Mouse (Mus musculus): ENCODE measurements at regions not wholly inside any gene's neighbourhood (a gene's known extent, or its start where the extent isn't known, plus 50 kb on each side); places are given as distances from the start of the nearest gene placed in this dataset.

DNA sequence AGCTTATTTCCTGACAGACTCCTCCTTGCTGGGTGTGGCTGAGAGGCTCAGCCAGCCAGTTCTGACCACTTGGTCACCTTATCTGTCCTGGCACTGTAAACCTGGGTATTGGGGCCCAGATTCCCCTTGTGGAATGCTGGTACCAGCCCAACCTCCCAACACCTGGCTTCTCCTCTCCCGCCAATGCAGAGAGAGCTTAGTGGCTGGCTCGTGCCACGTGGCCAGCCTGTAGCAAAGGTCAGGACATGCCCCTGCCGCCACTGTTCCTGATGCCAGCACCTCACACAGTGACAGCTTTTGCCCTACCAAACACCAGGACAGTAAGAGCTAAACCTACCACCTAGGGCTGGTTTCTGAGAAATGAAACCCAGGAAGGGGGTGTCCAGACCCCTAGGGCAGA is 66.8 kb upstream of the Wnt4 start:
- Histone ChIP-seq H3K4me2 (ENCODE audit: insufficient read depth, low read depth, poor library complexity, severe bottlenecking) (no peak overlapping the region), H3K27ac (ENCODE audit: insufficient read depth, low read depth) (no peak overlapping the region), H3K36me3 (replicated peaks in 1 of 2; ENCODE audit: control insufficient read depth in 1 of 2, insufficient read depth in 1 of 2, low read length in 1 of 2) (no peaks in the 10 kb centered on the region), H3K9ac (ENCODE audit: insufficient read depth, low read depth) (no peak overlapping the region), H3K9me3 (replicated peaks; ENCODE audit: low read length) (no peaks in the 10 kb centered on the region), H3K4me3 (replicated peaks in 1 of 3; ENCODE audit: low read depth in 2 of 3, low read length in 2 of 3, poor library complexity in 1 of 3) (no peak overlapping the region), H3K4me1 (ENCODE audit: control insufficient read depth in 1 of 2, insufficient read depth in 2 of 2) (peaks cover 0 to 11% of the 10 kb centered on the region in 2 experiments; a peak in 2 of 4 replicates), H3K79me2 (replicated peaks; ENCODE audit: control insufficient read depth, extremely low read depth, insufficient read depth, poor library complexity, severe bottlenecking) (no peaks in the 10 kb centered on the region), H3K27me3 (replicated peaks) (peaks cover 93% of the 10 kb centered on the region)
- TF ChIP-seq IRF4 (IDR thresholded peaks at IDR 0.05; ENCODE audit: low read depth, low read length) (no peak), CTCF (conservative IDR thresholded peaks at IDR 0.05 in 1 of 2, IDR thresholded peaks at IDR 0.05 in 1 of 2; ENCODE audit: low read depth in 2 of 2, low read length in 2 of 2) (no peak), MAFK (IDR thresholded peaks at IDR 0.05; ENCODE audit: insufficient replicate concordance, low read length) (no peak), ELF1 (IDR thresholded peaks at IDR 0.05; ENCODE audit: low read depth, low read length) (no peak), E2F4 (IDR thresholded peaks at IDR 0.05; ENCODE audit: insufficient replicate concordance, low read depth, low read length) (no peak), MAX (IDR thresholded peaks at IDR 0.05; ENCODE audit: low read length) (no peak), GABPA (IDR thresholded peaks at IDR 0.05; ENCODE audit: insufficient replicate concordance, low read depth, low read length) (no peak), UBTF (IDR thresholded peaks at IDR 0.05; ENCODE audit: low read depth, low read length) (no peak), CHD1 (IDR thresholded peaks at IDR 0.05; ENCODE audit: low read depth, low read length) (no peak), SMC3 (IDR thresholded peaks at IDR 0.05; ENCODE audit: low read depth, low read length) (no peak), POLR2A (IDR thresholded peaks at IDR 0.05; ENCODE audit: low read depth, low read length) (no peak), USF1 (IDR thresholded peaks at IDR 0.05; ENCODE audit: low read depth, low read length) (no peak), EP300 (IDR thresholded peaks at IDR 0.05; ENCODE audit: low read length) (no peak), ZC3H11A (IDR thresholded peaks at IDR 0.05; ENCODE audit: low read depth, low read length) (no peak), HCFC1 (IDR thresholded peaks at IDR 0.05; ENCODE audit: low read depth, low read length) (no peak)
- DNase-seq (ENCODE audit: extremely low read depth) = no peak
- in situ Hi-C loops (cut with MboI; ENCODE audit: low pct_ligation_motif_present, low pct_unique_long_range_greater_than_20kb, low sequenced_read_pairs) = no loop called here
- dilution Hi-C loops (cut with MboI; ENCODE audit: extremely low pct_ligation_motif_present, extremely low pct_unique_long_range_greater_than_20kb, low sequenced_read_pairs) = no loop called here

DNA sequence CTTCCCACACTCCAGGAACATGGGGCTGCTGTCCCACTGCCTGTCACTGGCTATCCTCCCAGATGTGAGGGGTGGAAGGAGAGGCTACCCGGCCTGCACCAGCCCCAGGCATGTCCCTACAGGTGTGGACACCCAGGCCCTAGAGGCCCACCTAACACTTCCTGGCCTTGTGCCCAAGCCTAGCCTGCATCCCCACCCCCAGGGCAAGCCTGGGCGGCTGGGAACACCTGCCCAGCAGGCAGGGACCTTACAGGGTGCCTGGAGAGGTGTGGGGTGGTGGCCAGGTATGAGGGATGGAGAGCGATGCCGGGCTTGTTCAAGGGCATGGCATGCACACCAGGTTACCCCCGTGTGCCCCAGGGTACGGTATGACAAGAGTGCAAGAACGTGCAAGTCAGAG is 76.3 kb upstream of the Wnt4 start:
- peaks cover 88% of the 10 kb centered on the region for H3K27me3 ChIP-seq (replicated peaks)
- no peaks in the 10 kb centered on the region for H3K36me3 ChIP-seq (replicated peaks in 1 of 2; ENCODE audit: control insufficient read depth in 1 of 2, insufficient read depth in 1 of 2, low read length in 1 of 2)
- TF ChIP-seq ETS1 (conservative IDR thresholded peaks at IDR 0.05; ENCODE audit: low read depth, low read length) (no peak), NRF1 (IDR thresholded peaks at IDR 0.05; ENCODE audit: low read depth, low read length) (no peak), MXI1 (IDR thresholded peaks at IDR 0.05; ENCODE audit: low read depth, low read length) (no peak), GABPA (IDR thresholded peaks at IDR 0.05; ENCODE audit: insufficient replicate concordance, low read depth, low read length) (no peak), ZNF384 (IDR thresholded peaks at IDR 0.05; ENCODE audit: low read depth, low read length) (no peak), PAX5 (IDR thresholded peaks at IDR 0.05; ENCODE audit: low read length) (no peak), USF2 (conservative IDR thresholded peaks at IDR 0.05; ENCODE audit: low read depth, low read length) (no peak), IRF4 (IDR thresholded peaks at IDR 0.05; ENCODE audit: low read depth, low read length) (no peak), E2F4 (IDR thresholded peaks at IDR 0.05; ENCODE audit: insufficient replicate concordance, low read depth, low read length) (no peak), ELF1 (IDR thresholded peaks at IDR 0.05; ENCODE audit: low read depth, low read length) (no peak), ZC3H11A (IDR thresholded peaks at IDR 0.05; ENCODE audit: low read depth, low read length) (no peak), CHD1 (IDR thresholded peaks at IDR 0.05; ENCODE audit: low read depth, low read length) (no peak), JUND (conservative IDR thresholded peaks at IDR 0.05; ENCODE audit: low read depth, low read length) (no peak), TBP (conservative IDR thresholded peaks at IDR 0.05; ENCODE audit: low read depth, low read length) (no peak), ZMIZ1 (IDR thresholded peaks at IDR 0.05; ENCODE audit: low read depth, low read length) (no peak), MAZ (IDR thresholded peaks at IDR 0.05; ENCODE audit: low read depth, low read length) (no peak)
- no peak for DNase-seq (ENCODE audit: extremely low read depth)
- H3K9ac ChIP-seq (ENCODE audit: insufficient read depth, low read depth) = no peak overlapping the region
- H3K4me2 ChIP-seq (ENCODE audit: insufficient read depth, low read depth, poor library complexity, severe bottlenecking) = no peak overlapping the region
- H3K79me2 ChIP-seq (replicated peaks; ENCODE audit: control insufficient read depth, extremely low read depth, insufficient read depth, poor library complexity, severe bottlenecking) = no peaks in the 10 kb centered on the region
- dilution Hi-C loops (cut with MboI; ENCODE audit: extremely low pct_ligation_motif_present, extremely low pct_unique_long_range_greater_than_20kb, low sequenced_read_pairs) (no loop called here), in situ Hi-C loops (cut with MboI; ENCODE audit: low pct_ligation_motif_present, low pct_unique_long_range_greater_than_20kb, low sequenced_read_pairs) (no loop called here)
- H3K27ac ChIP-seq (ENCODE audit: insufficient read depth, low read depth) = no peak overlapping the region
- H3K4me1 ChIP-seq (ENCODE audit: control insufficient read depth in 1 of 2, insufficient read depth in 2 of 2) = no peaks in the 10 kb centered on the region
- no peak overlapping the region for H3K4me3 ChIP-seq (replicated peaks in 1 of 3; ENCODE audit: low read depth in 2 of 3, low read length in 2 of 3, poor library complexity in 1 of 3)
- H3K9me3 ChIP-seq (replicated peaks; ENCODE audit: low read length) = no peaks in the 10 kb centered on the region

Measured in CH12.LX (cell line).